Mouse (Mus musculus) hematopoietic stem cell, adult 5-6 weeks (primary cell): ENCODE data around the gene Dmbx1. TPM values are rescaled to one million over a fixed set of nuclear protein-coding genes. Genes with fewer than 3 reads are reported as not detected.

ENCODE experiments used
- ATAC-seq, 2 experiments: fragments of 125-278 bp in 1 of 2; replicated peaks in 1 of 2; 2 replicates each; pipeline ENCODE4 v1.8.0; 2016 to 2017; ENCODE audit warnings: inconsistent platforms in 2 of 2, mild to moderate bottlenecking in 2 of 2, moderate number of reproducible peaks in 2 of 2, low read depth in 1 of 2, moderate TSS enrichment in 1 of 2; ENCODE audit not compliant: low FRiP score in 2 of 2, poor library complexity in 2 of 2, severe bottlenecking in 2 of 2, insufficient read depth in 1 of 2, low TSS enrichment in 1 of 2
- total RNA-seq: library from RNA; stranded (forward); fragments of 172-1452, 232-1000 nt; gene quantifications from 2 replicates; pipeline ENCODE4 v1.2.3, GENCODE M21; 2017

Dmbx1 gene
- not detected in 2 replicates for total RNA-seq

DNA sequence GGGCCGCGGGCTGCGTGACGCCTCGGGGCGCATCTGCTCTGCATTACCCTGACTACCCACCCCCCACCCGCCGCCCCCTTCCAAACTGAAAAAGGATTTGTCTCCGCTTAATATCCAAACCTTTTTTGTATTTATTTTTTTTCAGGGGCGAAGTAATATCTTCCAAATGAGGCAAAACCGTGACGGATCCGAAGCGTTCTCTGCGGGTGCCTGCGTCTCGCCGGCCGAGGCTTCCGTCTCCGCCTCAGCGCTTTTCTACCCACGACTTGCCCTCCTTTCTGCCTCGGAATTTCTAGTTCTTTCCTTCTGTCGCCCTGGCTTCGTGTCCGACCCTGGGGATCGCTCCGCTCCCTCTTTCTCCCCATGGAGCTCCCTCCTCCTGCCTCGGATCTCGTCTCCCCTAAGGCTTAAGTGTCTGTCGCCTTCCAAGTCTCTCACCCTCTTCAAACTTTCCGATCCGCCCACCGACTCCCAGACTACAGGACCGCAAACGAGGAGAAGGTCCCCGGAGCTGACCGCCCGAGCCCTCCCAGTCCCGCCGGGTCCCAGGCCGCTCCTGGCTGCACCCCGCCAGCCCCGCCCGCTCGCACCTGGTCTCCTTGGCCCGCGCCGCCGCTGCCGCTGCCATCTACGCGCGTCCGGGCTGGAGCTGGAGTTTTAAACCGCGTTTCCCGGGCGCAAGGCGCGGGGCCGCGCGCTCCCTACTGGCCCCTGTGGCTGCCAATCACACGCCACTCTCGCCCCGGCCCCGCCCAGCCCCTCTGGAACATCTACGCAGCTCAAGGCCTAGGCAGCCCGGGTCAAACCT, at the start of gene Dmbx1:
Gene Dmbx1 (minus strand): TSS at position 632 of the 808 bp plus-strand sequence.
- ATAC-seq, result 0 out of 4 replicates have a peak, but pooled peaks of 1 of the 2 experiments have one; percentile 14

DNA sequence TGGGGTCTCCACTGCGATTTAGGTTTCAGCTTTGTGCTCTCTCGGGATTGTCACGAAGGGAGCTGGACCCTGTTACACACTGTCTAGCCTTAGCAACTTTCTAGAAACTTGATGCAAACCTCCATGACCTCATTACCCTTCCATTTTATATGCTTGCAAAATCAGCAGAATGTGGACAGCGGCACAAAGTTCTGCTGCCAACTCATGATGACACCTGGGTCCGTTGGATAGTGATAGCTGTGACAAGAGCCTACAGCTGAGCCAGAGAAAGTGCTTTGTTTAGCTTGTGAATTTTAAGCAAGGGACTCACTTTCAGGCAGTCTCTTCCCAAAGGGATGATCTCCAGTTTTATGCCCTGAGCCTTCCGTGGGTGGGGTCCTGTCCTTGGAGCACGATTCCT, 49.7 kb upstream of the Dmbx1 start:
- ATAC-seq, result no peak

DNA sequence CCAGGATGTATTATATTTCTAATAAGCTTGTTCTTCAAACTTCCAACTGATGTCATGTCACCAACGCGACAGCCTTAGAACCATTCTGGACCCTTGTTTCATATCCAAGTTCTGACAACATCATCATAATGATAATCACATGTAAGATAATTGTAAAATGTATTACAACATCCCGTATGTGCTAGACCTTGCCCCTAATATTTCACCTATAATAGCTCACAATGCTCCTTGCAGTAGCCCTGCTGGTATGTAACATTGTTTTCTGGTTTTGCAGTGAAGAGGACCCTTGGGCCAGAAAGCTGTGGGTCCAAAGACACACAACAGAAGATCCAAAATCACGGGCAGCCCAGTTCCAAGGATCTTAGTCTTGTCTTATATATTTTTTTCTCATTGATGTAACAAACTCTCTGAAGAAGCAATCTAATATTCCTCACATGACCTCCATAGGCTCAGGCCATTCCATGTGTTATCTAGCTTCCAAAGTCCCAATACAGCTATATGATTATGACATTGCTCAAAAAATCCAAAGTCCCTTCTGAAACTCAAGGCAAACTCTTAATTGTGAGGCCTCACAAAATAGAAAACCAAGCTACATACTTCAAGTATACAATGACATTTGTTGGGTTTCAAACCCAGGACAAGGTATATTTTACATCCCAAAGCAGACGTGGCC, 48.3 kb upstream of the Dmbx1 start:
- no peak for ATAC-seq

DNA sequence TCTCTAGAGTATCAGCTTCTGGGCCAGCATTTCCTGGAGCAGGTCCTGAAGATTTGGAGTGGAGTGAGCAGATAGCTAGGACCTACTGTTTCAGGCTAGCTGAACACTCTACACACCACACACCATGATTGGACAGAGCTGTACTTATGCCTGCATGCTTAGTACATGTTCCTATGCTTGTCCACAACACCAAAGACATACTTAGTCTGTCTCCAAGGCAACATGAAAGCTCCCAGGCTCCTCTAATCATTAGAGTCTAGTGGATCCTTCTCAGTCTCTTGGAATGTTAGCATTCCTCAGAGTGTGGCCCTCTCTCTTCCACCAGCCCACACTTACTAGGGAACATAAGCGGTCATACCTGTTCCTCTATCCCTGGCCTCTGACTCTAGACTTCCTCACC, 47.7 kb upstream of the Dmbx1 start:
- ATAC-seq, result no peak

DNA sequence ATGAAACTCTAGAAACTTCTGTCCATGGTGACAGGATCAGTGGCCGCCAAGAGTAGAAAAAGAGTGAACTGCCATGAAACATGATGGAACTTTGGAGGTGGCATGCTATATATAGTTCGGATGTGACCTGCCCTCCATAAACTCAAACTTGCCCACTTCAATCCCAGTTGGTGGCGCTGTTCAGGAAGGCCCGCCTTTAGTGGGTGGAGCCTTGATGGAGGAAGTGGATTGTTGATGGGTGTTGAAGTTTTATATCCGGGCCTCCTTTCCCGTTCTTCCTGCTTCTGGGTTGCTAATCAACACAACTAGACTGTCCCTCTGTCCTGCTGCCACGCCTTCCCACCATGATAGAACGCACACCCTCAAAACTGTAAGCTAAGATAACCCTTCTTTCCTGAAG, 45.2 kb upstream of the Dmbx1 start:
- ATAC-seq, result 0 out of 4 replicates have a peak, but pooled peaks have one; percentile 16 to 28

DNA sequence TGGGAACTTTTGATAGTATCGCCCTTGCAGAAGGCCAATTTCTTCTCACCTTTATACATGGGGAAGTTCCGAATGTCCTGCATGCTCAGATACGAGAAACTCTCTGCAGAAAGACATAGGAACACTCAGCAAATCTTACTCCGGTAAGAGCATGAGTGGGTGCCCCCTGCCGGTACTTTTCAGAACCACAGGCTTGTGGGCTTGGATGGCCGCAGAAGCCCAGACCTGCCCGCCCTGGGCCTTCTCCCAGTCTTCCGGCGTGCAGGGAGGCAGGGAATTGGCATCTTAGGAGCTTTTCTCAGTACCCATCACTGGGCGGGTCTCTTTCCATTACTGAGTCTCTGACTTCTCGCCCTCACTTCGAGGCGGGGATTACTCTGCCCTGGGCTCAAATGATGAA, 44.4 kb upstream of the Dmbx1 start:
- peak; percentile 79 to 85 for ATAC-seq

DNA sequence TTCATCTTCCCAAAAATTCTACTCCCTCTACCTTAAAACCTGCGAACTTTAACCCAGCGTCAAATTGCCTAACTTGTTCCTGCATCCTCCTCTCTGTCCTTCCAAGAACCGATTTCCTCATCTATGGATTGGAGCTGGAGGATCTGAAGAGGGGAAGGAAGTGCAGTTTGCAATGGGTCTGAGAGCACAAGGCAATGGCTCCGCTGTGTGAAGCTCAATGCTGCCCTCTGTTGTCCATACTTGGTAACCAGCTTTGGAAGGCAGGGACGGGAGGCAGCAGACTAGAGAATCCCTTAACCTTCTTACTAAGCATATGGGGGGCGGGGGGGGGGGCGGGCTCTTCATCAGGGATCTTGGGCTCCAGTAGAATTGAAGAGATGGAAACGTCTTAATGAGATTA, 41.0 kb upstream of the Dmbx1 start:
- ATAC-seq, result peak; percentile 57 to 76

DNA sequence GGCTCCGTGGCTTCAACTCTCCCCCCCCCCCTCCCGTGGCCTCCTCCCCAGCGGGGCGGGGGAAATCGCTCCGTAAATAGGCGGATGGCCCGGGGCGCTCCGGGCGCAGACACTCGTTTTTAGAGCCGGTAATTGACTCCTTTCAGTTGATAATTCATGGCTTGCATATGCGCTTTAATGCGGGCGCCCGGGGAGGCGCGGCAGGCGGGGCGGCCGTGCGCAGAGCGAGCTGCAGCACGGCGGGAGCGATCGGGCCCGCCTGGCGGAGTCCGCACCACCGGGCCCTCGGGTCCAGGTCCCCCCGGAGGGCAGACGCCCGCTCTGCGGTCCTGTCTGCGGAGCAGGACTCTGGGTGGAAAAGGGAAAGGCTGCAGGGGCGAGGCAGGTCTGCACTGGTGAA, 39.7 kb upstream of the Dmbx1 start:
- no peak for ATAC-seq

DNA sequence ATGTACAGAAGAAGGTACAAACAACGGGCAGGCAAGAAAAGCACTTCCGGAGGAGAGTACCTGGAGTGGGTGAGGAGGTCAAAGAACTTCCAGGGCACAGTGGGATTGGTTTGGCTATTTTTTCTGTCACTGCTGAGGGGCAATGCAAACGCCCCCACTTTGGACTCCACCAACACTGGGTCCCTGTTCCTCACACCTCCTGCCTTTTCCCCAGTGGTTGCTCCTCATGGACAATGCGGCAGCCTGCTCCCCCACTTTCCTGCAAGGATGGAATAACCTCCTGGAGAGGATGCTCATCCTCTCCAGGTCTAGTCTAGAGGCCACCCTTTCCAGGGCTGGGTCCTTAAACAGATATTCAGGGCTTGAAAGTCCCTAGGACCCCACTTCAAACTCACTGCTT, 39.2 kb upstream of the Dmbx1 start:
- ATAC-seq, result no peak

DNA sequence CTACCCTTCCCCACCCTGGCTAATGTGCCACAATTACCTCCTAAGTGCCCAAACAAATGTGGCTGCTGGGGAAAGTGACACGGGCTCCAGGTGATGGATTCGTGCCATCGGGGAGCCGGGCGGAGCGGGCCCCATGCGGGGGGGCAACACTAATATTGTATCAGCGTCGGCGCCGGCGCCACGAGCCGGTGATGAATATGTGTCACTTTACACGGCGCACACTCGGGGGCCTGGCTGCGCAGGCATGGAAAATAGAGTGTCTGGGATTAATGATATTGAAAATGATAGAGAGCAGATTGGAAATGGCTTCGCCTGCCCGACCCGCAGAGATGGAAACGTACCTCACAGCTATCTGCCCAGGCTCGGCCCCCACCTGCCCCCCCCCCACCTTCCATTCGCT, 32.8 kb upstream of the Dmbx1 start:
- ATAC-seq, result no peak

DNA sequence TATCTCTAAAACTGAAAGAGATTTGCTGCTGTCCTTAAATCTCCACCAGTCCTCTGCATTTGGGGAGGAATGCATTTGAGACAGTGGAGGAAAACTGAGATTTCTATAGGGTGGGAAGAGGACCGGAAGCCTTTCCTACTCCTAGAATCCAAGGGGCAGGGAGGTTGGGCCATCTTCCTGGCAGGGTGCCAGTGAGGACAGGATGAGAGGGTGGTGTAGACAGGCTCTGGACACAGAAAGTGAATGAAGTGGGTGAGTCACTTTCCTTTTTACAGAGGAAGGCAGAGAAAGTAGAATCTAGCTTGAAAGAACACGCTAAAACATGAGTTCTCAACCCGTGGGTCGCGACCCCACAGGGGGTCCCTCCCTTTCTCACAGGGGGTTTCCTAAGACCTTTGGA, 24.7 kb upstream of the Dmbx1 start:
- ATAC-seq, result no peak

DNA sequence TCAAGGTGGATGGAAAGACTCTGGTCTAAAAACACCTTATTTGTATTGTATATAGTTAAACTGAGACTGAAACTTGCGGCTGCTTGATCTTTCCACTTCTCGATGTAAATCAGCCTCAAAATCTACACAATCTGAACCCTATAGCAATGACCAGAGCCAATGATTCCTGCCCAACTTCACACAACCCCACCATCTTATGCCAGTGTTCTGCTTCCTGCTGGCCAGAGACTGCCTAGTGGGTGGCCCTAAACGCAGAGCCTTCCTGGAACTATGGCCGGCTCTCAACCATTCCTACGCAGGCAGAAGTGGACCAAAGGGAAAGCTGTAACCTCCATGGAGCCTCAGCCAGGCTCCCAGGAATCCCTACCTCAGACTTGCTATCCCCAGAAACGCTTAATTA, 24.0 kb upstream of the Dmbx1 start:
- ATAC-seq, result no peak

DNA sequence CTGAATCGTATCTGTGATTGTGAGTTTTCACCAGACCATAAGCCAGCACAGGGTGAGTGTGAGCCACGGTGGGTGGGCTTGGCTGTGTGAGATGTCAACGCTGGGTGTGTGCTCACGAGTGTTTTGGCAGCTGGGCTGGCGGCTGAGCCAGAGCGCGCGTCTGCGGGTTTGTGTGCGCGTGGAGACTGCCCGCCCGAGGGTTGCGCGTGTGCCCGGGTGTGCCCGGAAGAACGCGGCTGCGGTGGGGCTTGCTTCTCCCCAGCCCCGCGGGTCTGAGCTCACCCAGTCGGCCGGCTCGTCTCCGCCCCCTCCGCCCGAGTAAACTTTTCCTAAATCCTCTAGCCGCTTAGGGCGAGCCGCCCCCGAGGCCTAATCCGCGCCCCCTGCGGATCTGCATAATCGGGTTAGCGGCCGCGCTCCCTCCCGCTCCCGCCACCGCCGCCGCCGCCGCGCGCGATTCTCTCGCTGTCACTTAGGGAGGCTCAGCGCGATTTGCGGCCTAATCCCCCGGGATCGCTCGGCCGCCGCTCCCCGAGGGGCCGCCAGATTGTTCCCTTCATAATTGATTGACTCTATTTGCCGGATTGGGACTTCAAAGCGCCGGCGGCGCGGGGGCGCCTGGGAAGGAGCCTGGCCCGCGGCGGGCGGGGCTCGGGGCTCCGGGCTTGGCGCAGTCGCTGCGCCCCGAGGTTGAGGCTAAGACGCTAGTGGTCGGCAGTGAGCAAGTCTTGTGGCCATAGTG, 23.1 kb upstream of the Dmbx1 start:
- peak; percentile 25 to 37; a peak in 2 of 4 replicates for ATAC-seq

DNA sequence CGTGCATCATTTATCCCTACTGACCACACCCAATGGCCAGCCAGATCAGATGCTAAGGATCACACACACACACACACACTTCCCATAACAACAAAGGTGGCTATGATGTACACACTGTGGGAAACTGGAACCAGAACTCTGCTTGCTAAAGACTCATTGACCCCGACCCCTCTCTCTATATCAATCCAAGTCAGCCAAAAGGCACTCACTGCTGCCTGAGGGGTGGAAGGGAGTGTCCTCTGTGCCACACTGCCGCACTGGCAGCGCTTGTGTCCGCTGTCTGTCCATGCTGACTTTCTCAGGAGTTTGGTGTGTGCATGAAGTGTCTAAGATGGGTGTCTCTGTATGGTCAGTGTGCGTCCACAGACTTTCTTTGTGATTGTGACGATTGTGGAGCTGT, 22.3 kb upstream of the Dmbx1 start:
- no peak for ATAC-seq

DNA sequence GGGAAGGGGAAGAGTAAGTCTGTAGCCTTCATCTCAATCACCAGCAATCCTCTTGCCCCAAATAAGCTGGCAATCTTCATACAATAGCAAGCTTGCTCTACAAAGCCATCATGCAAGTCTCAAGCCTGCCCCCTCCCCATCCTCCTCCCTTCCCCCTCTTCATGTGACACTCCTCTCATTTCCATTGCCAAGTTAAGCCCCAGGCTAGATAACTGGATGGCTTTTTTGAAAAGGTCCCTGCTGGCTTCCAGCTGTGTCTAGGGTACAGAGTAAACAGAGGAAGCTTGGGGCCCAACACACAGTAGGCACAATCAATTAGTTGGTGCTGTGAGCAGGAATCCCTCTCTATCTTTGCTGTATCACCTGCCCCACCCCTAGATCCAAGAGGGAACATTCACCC, 19.8 kb upstream of the Dmbx1 start:
- no peak for ATAC-seq

DNA sequence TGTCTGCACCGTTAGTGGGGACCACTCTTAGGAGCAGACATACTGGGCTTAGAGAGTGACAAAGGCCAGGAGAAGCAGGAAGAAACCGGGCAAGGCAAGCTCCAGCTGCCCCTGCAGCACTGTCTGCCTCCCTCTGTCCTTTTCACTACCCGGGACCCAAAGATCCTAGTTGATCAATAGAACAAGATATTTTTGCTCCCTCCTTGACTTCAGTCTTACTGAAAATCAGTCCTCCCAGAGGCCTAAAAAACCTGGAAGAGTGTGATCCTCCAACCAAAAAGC, 15.7 kb upstream of the Dmbx1 start:
- no peak for ATAC-seq

DNA sequence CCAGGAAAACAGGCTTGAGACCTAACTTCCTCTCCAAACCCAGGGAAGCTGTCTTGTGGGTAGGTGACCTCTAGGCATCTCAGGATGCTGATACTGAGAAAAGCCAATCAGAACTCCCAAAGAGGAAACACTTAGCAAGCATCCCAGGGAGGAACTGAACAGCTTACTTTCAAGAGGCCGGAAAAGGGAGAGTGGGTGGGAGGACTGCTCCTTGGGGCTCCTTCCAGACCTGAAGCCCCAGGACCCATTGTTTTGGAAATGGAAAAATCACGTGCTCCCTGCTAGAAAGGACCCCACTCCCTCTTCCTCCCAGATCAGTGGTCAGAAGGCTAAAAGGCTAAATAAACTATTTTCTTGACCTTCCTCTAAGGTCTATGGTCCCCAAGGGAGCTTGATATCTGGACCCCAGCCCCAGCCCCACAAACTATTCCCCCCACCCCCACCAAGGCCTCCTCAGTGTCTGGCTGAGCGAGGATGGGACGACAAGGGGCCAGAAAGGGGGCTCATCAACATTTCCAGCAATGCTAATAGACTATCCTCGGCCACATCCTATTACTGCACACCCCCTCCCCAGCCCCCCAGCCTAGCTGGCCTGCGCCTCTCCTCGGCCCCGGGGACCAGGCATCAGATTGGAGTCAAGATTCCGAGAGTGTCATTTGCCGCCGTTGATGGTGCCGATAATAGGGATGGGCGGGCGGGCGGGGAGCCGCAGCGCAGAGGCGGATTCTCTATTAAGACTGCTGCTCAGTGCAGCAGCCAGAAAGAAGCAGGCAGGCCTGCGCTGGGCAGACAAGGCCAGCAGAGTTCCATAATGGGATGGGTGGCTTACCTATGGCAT, 15.1 kb upstream of the Dmbx1 start:
- ATAC-seq, result no peak

DNA sequence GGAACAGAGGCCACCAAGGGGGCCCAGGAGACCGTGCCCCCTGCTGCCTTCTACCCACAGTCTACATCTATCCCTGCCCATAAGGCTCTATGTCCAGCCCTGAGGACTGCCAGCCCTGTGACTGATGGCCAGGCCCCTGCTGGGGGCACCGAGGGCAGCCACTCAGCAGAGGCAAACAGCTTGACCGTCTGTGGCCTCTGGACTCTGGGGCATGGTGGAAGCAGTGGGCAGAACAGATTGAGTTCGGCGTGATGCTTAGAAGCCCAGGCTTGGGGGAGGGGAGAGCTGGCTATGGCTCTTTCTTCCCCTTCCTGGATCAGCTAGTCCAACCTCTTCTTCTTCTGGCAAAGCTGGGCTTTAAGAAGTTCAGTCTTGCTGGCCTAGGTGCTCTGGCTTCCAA, 13.8 kb upstream of the Dmbx1 start:
- no peak for ATAC-seq
